Mouse (Mus musculus) 416B (cell line): ENCODE data around the gene Dusp5.
"Not testable (repeated sequence)": the region's sequence is repeated elsewhere in the genome, so short reads cannot be mapped to it uniquely, and the experiment has no call there.

Experiments used
- DNase-seq: peaks from one replicate; pipeline ENCODE4 v3.0.0; 2011; ENCODE audit warnings: low read depth

Dusp5 gene

DNA sequence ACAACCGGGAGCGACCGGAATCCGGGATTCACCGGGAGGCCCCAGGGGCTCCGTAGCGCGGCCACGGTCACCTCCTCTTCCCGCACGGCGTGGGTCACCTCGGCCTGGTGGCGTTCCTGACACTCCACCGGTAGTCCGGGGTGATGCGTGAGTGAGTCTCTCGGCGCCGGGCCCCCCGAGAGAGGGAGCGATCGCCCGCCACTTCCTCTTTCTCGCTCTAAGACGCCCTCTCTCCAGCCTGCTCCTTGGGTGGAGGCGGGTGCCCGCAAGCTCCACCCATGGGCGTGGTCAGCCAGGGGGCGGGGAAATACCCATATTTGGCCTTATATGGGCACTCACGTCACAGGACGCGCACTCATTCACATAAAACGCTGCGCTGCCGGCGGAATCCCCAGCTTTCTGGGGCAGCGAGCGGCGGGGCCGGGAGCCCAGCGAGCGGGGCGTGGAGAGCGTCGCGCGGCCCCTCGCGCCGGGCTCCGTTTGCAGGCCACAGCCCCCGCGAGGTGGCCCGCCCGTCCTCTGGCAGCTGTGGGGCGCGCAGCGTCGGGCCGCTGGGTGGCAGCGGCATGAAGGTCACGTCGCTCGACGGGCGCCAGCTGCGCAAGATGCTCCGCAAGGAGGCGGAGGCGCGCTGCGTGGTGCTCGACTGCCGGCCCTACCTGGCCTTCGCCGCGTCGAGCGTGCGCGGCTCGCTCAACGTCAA is at the start of gene Dusp5:
Gene Dusp5 (plus strand): TSS at position 358 of the 703 bp plus-strand sequence.
- DNase-seq, result peak; percentile 95

DNA sequence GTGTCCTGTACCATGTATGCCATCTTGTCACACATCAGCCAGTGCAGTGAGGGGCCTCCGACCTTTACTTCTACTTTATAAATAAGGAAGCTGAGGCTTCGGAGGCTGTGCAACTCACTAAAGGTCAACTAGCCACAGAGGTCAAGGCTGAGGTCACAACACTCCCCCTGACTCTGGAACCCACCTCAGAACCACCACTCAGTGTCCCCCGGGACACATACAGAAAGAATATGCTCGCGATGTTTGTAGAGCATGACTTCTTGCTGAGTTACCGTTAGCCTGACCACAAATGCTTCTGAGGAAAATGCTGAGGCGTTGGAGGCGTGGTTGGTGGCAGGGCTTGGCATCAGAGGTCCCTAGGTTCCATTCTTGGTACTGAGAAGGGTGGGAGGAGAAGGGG is 49.3 kb upstream of the Dusp5 start:
- DNase-seq, result peak; percentile 82

DNA sequence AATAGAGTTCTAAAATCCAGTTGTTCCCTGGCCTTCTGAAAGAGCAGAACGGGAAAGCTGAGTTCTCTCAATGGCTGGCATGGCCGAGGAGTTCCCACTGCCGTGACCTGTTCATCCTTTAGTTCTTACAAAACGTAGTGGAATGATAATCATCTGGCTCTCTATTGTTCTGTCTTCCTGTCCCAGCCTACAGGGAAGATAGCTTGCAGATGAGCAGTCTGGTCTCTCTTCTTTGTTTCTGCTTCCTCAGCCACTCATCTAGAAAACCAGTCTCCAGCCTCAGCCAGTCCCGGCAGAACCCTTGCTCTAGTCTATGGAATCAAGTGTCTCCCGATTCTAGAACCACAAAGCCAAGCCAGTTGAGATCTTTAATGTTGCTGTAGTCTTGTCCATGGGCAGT is 46.8 kb upstream of the Dusp5 start:
- no peak for DNase-seq

DNA sequence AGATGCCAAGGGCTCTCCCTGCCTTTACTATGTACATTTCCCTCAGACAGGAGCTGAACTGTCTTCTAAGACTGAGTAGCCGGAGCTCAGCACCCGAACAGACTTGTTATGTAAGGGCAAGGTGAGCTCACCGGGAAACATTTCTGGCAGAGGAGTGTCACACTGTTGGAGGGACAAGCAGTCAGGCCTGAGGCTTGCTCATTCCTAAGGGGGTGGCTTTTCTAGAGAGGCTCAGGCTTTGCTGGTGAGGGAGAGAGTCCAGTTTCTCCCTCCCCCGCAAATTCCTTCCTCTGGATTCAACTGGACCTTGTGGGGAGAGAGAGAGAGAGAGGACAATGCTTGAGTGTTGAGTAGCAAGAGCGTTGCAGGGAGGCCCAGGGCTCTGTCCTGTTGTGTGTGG is 46.4 kb upstream of the Dusp5 start:
- no peak for DNase-seq

- no peak for DNase-seq
Measured at GRCm38 (mm10) chr19:53483984-53484383, 44.9 kb upstream of the Dusp5 start.

- DNase-seq, result no peak
Measured at GRCm38 (mm10) chr19:53484918-53485317, 44.0 kb upstream of the Dusp5 start.

- DNase-seq, result no peak
Measured at GRCm38 (mm10) chr19:53489187-53489586, 39.7 kb upstream of the Dusp5 start.

DNA sequence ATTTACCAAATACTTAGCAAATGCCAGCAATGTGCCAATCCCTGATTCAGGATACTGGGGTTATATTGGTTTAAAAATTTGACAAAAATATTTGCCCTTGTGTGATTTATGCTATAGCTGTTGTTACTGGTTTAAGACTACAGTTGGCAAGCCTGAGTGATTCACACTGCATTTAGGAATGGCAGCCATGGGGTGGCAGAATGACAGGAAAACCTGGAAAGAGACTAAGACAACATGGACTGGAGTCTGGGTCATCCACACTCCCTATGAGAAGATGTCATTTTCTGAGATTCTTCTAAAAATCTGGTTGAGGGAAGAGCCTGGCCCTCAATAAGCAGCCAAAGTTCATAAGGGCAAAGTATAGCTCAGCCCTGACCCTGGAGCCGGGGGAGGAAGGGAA is 39.0 kb upstream of the Dusp5 start:
- no peak for DNase-seq

DNA sequence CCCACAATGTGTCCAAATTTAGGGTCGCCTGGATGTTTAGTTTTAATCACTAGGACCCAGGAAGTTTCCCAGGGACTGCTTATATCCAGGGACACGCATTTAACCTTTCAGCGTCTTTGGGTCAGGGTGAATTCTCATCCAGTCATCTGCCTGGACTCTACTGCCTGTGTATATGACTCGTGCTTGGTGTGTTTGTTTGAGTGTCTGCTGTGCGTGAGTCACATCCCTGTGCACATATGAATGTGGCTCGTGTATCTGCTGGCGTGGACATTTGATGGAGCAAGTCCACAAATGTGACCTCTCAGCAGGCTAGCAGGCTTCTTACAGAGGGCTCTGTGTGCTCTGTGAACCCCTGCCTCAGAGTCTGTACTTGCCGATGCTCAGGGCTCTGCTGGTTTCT is 38.0 kb upstream of the Dusp5 start:
- DNase-seq, result peak; percentile 17

DNA sequence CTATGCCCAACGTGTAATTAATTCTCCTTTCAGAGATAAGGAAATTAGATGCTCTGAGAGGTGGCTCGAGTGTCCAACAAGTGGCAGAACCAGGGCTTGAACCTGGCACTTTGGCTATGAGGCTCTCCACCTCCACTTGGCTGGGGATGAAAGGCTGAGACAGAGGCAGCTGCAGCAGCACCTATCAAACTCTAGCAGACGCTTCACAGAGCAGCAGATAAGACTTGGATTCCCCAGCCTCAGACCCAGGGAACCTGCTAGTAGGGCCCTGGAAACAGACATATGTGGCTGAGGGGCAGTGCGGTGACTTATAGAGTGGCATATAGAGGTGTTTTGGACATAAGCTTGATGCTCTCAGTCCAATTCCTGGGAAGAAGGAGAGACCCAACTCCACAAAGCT is 36.4 kb upstream of the Dusp5 start:
- DNase-seq, result no peak

- no peak for DNase-seq
Measured at GRCm38 (mm10) chr19:53493866-53494265, 35.0 kb upstream of the Dusp5 start.

DNA sequence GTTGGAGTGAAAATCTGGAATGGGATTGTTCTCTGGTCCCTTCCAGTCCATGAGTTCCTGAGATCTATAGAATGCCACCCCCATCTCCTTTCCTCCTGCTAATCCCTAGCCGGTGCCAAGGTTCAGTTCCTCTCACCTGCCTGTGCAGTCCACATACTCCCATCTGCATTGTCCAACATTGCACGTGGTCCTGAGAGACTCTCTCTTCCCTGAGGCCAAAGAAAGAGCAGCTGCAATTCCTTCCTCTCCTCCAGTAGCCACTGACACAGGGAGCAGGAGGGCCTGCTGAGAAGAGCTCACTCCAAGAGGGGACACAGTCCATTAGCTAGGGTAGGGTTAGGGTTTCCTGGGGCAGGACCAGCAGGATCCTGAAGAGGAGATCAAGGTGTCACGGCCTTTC is 31.0 kb upstream of the Dusp5 start:
- no peak for DNase-seq

DNA sequence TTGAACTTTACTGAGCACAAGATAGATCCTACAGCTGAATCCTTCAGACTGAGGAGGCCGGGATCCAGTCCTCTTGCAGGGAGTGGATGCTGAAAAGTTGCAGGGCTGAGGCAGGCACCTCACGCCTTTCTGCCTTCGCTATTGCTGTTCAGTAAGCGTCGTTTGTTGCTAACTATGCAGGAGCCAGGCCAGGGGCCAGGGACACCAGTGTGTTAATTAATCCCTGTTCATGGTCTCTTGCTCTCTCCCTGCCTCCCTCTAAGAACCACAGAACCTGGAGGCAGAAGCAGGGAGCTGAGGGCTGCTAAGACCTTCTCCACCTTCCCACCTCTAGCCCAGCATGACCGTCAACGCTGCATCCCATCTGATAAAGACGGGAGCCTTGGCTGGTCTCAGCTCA is 29.9 kb upstream of the Dusp5 start:
- no peak for DNase-seq

GRCm38 (mm10) chr19:53499451-53499940 is 29.4 kb upstream of the Dusp5 start:
- DNase-seq, result no peak

DNA sequence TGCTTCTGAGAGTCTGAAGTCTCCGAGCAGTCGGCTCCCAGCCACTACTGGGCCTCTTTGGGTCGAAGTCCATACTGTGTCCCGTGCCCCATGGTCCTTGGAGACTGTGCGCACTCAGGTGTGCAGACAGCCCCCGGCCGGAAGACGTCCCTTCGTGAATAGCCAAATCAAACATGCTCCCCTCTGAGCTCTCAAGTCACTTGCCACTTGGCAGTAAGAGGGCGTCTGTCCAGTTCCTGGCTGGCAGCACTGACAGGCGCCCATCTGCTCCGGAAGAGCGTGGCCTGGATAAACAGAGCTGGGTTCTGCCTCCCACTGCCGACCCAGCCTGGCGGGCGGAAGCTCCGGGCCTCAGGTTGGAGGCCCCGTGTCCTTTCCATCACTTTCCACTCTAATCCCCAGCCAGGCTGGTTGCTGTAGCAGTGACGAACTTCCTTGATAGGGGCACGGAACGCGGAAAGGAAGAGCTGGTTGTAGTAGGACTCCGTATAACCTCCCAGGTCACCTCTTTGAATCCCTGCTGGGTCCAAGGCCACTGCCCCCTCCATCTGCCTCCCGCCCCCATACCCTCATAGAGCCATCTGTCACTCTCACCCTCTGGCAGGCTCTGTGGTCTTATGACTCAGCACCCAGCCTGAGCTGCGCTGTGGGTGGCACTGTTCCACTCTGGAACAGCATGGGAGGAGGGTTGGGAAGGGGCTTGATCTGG is 28.5 kb upstream of the Dusp5 start:
- DNase-seq, result peak; percentile 73

- not testable (repeated sequence) for DNase-seq
Measured at GRCm38 (mm10) chr19:53501239-53501638, 27.7 kb upstream of the Dusp5 start.

DNA sequence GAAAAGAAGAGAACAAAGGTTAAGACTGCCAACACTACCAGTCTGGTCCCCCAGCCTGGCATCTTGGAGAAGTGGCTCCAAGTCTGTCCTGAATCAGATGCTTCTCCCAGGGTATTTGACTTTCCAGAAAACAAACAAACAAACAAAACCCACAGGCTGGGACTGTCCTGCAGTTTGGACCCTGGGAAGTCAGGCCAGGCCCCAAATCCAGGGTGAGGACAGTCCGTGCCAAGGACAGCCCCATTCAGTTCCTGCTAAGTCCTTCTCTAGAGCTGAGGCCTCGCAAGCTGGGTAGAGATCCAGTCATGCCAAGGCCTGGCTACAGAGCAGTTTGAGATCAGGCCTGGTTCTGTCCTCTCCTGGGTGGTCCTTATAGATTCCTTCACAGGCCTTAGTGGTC is 27.1 kb upstream of the Dusp5 start:
- no peak for DNase-seq

GRCm38 (mm10) chr19:53502891-53503371 is 26.0 kb upstream of the Dusp5 start:
- DNase-seq, result no peak

DNA sequence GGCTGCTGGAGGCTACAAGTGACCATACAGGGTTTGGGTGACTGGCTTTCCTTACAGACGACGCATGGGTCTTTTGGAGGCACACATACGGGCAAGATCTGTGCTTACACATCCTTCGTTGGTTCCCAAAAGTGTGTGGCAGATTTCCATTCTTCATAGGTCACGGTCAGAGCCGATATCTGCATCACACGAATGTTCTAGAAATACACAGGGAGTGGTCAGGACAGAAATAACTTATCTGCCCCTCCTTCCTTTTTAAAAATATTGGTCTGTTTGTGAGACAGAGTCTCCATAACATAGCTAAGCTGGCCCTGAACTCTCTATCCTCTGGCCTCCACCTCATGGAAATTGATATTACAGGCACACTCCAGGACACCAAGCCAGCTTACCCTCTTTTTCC is 24.7 kb upstream of the Dusp5 start:
- DNase-seq, result no peak

DNA sequence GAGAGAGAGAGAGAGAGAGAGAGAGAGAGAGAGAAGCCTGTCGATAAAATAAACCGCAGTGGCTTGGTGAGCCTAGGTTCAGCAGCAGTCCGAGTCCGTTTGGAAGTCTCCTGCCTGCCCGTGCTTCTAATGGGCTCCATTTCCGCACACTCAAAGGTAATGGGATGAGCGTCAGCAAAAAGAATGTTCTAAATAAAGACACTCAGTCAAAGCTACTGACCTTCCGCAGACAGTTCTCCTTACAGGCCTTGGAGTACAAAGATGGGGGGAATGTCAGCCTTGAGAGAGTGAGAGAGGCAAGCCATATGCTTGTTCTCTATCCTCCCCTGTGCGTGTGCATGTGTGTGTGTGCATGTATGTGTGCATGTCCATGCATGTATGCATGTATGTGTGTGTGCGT is 23.2 kb upstream of the Dusp5 start:
- no peak for DNase-seq

GRCm38 (mm10) chr19:53507497-53507896 is 21.4 kb upstream of the Dusp5 start:
- DNase-seq, result peak; percentile 29

GRCm38 (mm10) chr19:53511244-53511934 is 17.5 kb upstream of the Dusp5 start:
- no peak for DNase-seq
